Mouse (Mus musculus): ENCODE data around the gene Col25a1. TPM values are rescaled to one million over a fixed set of nuclear protein-coding genes. Genes with fewer than 3 reads are reported as not detected.
A peak's percentile ranks its signal among the peaks of the same experiment; 100 is the strongest.

Gene Col25a1
- polyA plus RNA-seq, 1 experiment from 2014 or later, result 0.59 TPM

DNA sequence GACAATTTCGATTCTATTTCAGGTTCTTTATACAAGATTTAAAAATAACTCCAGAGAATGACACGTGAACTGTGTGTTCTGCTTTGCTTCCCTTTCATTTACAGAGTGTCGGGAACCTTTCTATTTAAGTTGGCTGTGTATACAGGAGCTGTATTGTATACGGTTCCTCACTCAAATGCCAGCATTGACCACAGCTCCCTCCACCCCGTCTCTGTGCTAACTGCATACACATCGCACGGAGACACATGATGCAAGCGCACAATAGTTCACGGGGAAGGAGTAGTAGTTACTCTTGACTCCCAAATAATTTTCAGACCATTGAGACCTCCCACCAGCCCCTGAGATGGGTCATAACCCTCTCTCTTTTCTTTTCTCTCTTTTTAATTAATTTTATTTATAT lies 197.6 kb downstream of the Col25a1 start:
- no peak overlapping the region for H3K9ac ChIP-seq (ENCODE audit: low read depth, low read length)
- no peaks in the 10 kb centered on the region for H3K36me3 ChIP-seq (ENCODE audit: control insufficient read depth, insufficient read depth)
- no peak for ATAC-seq
- no peaks in the 10 kb centered on the region for H3K4me1 ChIP-seq (replicated peaks; ENCODE audit: control insufficient read depth, insufficient read depth, low read length)
- 86% methylated on average over 9 of the region's 9 CpGs for WGBS
- H3K9me3 ChIP-seq (ENCODE audit: control insufficient read depth), result no peaks in the 10 kb centered on the region
- no peak overlapping the region for H3K4me2 ChIP-seq (replicated peaks; ENCODE audit: low read depth)
- H3K27me3 ChIP-seq (replicated peaks; ENCODE audit: control insufficient read depth, insufficient read depth, low read length), result no peaks in the 10 kb centered on the region
- no peak overlapping the region for H3K4me3 ChIP-seq (ENCODE audit: low read depth, low read length)
- TF ChIP-seq CTCF (IDR thresholded peaks at IDR 0.05; ENCODE audit: low read depth), result no peak
- no peak overlapping the region for H3K27ac ChIP-seq (ENCODE audit: low read depth, low read length)

DNA sequence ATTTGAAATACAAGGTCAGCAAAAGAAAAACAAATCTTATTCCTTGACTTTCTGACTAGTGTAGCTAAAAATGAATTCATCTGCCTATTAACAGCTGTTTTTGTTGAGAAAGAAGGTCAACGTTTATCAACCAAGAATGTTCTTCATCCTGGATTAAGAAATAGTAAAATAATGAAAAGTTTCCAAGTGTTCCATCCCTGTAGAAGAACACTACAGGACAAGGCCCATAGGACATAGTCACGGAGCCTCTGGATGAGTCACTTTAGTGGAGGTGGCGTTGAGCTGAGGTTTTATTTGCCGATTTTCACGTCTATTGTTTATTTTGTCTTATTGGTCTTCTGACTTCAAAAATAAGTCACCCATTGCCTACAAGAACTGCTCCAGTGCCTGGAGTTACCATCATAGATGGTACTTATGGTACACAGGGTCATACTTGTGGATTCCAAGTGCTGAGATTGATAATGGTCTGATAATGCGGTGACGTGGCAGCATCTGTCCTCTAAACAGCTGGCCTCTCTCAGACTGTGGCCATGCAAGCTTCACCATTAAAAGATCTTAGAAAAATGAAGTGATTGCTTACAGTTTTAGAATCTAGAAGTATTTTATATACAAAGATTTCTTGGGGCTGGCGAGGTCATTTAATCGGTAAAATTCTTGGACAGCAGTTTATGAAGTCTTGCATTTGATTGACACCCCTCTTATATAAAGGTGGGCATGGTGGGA lies 198.7 kb downstream of the Col25a1 start:
- no peak overlapping the region for H3K27ac ChIP-seq (ENCODE audit: low read depth, low read length)
- no peaks in the 10 kb centered on the region for H3K27me3 ChIP-seq (replicated peaks; ENCODE audit: control insufficient read depth, insufficient read depth, low read length)
- TF ChIP-seq CTCF (IDR thresholded peaks at IDR 0.05; ENCODE audit: low read depth), result no peak
- no peaks in the 10 kb centered on the region for H3K9me3 ChIP-seq (ENCODE audit: control insufficient read depth)
- 74% methylated on average over 9 of the region's 9 CpGs for WGBS
- H3K4me1 ChIP-seq (replicated peaks; ENCODE audit: control insufficient read depth, insufficient read depth, low read length), result no peaks in the 10 kb centered on the region
- H3K4me3 ChIP-seq (ENCODE audit: low read depth, low read length), result no peak overlapping the region
- H3K4me2 ChIP-seq (replicated peaks; ENCODE audit: low read depth), result no peak overlapping the region
- ATAC-seq, result no peak
- H3K36me3 ChIP-seq (ENCODE audit: control insufficient read depth, insufficient read depth), result no peaks in the 10 kb centered on the region
- H3K9ac ChIP-seq (ENCODE audit: low read depth, low read length), result no peak overlapping the region

DNA sequence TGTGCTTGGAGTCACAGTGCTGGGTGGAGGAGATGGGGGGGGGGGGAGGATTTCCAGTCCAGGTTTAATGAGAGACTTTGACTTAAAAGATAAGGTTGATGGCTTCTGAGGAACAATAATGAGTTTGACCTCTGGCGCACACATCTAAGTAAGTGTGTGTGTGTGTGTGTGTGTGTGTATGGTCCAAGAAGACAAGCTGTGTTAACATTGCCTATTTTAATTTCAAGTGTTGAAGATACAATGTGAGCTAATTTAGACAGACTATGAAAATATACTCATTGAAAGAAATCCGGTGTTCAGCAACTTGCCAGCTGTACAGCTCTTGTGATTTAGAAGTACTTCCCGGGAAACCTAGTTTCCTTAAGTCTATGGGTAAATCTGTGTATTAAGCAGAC lies 199.3 kb downstream of the Col25a1 start:
- H3K9me3 ChIP-seq (ENCODE audit: control insufficient read depth), result no peaks in the 10 kb centered on the region
- H3K9ac ChIP-seq (ENCODE audit: low read depth, low read length), result no peak overlapping the region
- no peak for ATAC-seq
- no peaks in the 10 kb centered on the region for H3K36me3 ChIP-seq (ENCODE audit: control insufficient read depth, insufficient read depth)
- H3K4me1 ChIP-seq (replicated peaks; ENCODE audit: control insufficient read depth, insufficient read depth, low read length), result no peaks in the 10 kb centered on the region
- no peaks in the 10 kb centered on the region for H3K27me3 ChIP-seq (replicated peaks; ENCODE audit: control insufficient read depth, insufficient read depth, low read length)
- 73% methylated on average over 3 of the region's 3 CpGs for WGBS
- no peak overlapping the region for H3K27ac ChIP-seq (ENCODE audit: low read depth, low read length)
- H3K4me2 ChIP-seq (replicated peaks; ENCODE audit: low read depth), result no peak overlapping the region
- H3K4me3 ChIP-seq (ENCODE audit: low read depth, low read length), result no peak overlapping the region
- no peak for TF ChIP-seq CTCF (IDR thresholded peaks at IDR 0.05; ENCODE audit: low read depth)

DNA sequence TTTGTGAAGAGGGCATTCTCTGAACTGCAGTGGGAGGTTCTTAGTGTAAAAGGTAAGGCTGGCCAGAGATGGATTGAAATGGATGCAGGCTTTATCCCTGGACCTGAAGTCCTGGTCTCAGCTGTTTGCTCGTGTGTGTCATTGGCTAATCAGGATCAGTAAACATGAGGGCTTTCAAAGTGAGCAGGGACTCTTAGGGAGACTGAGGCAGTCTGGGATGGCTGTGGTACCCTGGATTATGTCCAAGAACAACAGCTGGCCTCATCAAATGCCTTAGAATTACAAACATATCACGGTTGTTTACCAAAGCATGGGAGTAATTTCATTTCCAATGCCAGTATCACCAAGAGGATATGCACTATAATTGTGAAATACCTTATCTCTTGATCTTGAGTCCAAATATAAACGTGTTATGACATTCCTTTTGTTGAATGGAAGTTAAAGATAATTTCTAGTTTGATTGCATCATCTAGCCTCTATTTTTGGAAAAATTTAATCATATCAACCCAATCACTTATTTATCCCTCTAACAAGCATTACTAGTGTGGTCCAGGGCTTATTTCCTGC lies 201.1 kb downstream of the Col25a1 start:
- no peak overlapping the region for H3K27ac ChIP-seq (ENCODE audit: low read depth, low read length)
- H3K4me3 ChIP-seq (ENCODE audit: low read depth, low read length), result no peak overlapping the region
- no peaks in the 10 kb centered on the region for H3K36me3 ChIP-seq (ENCODE audit: control insufficient read depth, insufficient read depth)
- no peak overlapping the region for H3K9ac ChIP-seq (ENCODE audit: low read depth, low read length)
- no peaks in the 10 kb centered on the region for H3K4me1 ChIP-seq (replicated peaks; ENCODE audit: control insufficient read depth, insufficient read depth, low read length)
- TF ChIP-seq CTCF (IDR thresholded peaks at IDR 0.05; ENCODE audit: low read depth), result no peak
- no peaks in the 10 kb centered on the region for H3K9me3 ChIP-seq (ENCODE audit: control insufficient read depth)
- ATAC-seq, result no peak
- H3K4me2 ChIP-seq (replicated peaks; ENCODE audit: low read depth), result no peak overlapping the region
- no peaks in the 10 kb centered on the region for H3K27me3 ChIP-seq (replicated peaks; ENCODE audit: control insufficient read depth, insufficient read depth, low read length)
- WGBS, result 31% methylated on average over 3 of the region's 3 CpGs

DNA sequence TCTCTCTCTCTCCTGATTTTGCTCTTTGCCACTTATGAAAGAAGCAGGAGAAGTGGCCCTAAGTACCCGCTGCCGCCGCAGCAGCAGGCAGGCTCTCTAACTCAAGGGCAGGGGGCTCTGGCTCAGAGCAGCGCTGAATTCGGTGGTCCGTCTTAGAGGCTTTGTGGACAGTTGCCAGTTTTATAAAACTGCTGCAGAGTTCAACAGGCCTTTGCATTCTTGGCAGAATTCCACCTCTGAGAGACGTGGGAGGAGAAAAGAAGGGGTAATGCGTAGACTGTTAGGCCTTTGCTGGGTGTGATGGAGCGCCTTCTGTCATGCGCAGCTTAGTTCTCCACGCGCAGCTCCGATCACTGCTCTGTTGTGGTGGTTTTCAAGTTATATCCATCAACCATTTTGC lies 206.6 kb downstream of the Col25a1 start:
- Histone ChIP-seq H3K4me3 (ENCODE audit: low read depth, low read length) (no peak overlapping the region), H3K9me3 (ENCODE audit: control insufficient read depth) (no peaks in the 10 kb centered on the region), H3K27me3 (replicated peaks; ENCODE audit: control insufficient read depth, insufficient read depth, low read length) (no peaks in the 10 kb centered on the region), H3K4me2 (replicated peaks; ENCODE audit: low read depth) (peak overlapping the region; percentile 48), H3K9ac (ENCODE audit: low read depth, low read length) (no peak overlapping the region), H3K36me3 (ENCODE audit: control insufficient read depth, insufficient read depth) (no peaks in the 10 kb centered on the region), H3K27ac (ENCODE audit: low read depth, low read length) (no peak overlapping the region), H3K4me1 (replicated peaks; ENCODE audit: control insufficient read depth, insufficient read depth, low read length) (no peaks in the 10 kb centered on the region)
- WGBS, result 52% methylated on average over 13 of the region's 13 CpGs
- no peak for ATAC-seq
- TF ChIP-seq CTCF (IDR thresholded peaks at IDR 0.05; ENCODE audit: low read depth), result no peak

DNA sequence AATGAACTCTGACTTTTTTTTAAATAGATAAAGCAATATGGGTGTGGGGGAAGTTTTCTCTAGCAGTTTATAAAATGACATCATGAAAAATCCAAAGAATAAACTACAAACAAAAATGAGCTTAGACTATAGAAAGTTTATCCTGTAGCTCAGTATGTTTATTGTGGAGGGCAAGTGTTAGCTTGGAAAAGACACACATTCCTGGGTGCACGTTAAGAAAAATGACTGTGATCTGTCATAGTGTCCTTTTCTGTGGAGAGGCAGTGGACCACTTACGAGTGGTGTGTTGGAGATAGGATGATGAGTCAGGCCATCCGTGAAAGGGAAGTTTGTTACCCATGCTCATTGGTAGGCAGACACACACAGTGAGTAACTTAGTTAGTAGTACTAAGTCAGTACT lies 207.1 kb downstream of the Col25a1 start:
- peak overlapping the region; percentile 48; the same call in 1 of the 2 replicates for H3K4me2 ChIP-seq (replicated peaks; ENCODE audit: low read depth)
- H3K27me3 ChIP-seq (replicated peaks; ENCODE audit: control insufficient read depth, insufficient read depth, low read length), result no peaks in the 10 kb centered on the region
- no peak for TF ChIP-seq CTCF (IDR thresholded peaks at IDR 0.05; ENCODE audit: low read depth)
- no peak overlapping the region for H3K27ac ChIP-seq (ENCODE audit: low read depth, low read length)
- no peak for ATAC-seq
- no peaks in the 10 kb centered on the region for H3K36me3 ChIP-seq (ENCODE audit: control insufficient read depth, insufficient read depth)
- H3K4me3 ChIP-seq (ENCODE audit: low read depth, low read length), result no peak overlapping the region
- H3K4me1 ChIP-seq (replicated peaks; ENCODE audit: control insufficient read depth, insufficient read depth, low read length), result no peaks in the 10 kb centered on the region
- 68% methylated on average over 3 of the region's 3 CpGs for WGBS
- no peak overlapping the region for H3K9ac ChIP-seq (ENCODE audit: low read depth, low read length)
- H3K9me3 ChIP-seq (ENCODE audit: control insufficient read depth), result no peaks in the 10 kb centered on the region

Data from intestine, postnatal 0 days (tissue).